Mouse (Mus musculus): Measurements from ENCODE around the gene Tbc1d16. TPM values are rescaled to one million over a fixed set of nuclear protein-coding genes. Genes with fewer than 3 reads are reported as not detected.
"Not testable (repeated sequence)": the region's sequence is repeated elsewhere in the genome, so short reads cannot be mapped to it uniquely, and the experiment has no call there.

Gene Tbc1d16
- total RNA-seq, 2 experiments from 2014 or later: 0.84 TPM; not detected in 1

GRCm38 (mm10) chr11:119127686-119128473 is 100.4 kb downstream of the Tbc1d16 start:
- ATAC-seq (replicated peaks; ENCODE audit: low FRiP score, poor library complexity, severe bottlenecking): no peak

DNA sequence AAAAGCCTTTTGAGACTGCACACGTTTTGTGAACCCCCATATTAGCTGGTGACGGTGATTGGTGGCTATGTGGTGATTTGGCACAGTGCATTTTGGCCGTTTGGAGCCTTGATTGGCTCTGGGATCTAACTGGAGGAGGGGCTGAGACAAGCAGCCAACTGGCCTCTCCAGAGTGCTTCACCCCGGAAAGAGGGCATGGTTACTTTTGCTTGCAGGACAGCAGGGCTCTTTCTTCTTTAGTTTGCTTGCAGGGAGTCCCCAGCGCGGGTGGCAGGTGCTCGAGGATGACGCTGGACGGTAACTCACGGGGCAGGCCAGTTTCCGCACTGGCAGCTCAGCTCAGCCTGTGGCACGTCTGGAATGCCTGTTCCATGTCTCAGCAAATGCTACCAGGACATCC is 101.2 kb downstream of the Tbc1d16 start:
- no peak for ATAC-seq (replicated peaks; ENCODE audit: low FRiP score, poor library complexity, severe bottlenecking)

- ATAC-seq (replicated peaks; ENCODE audit: low FRiP score, poor library complexity, severe bottlenecking): no peak
These were observed 102.1 kb downstream of the Tbc1d16 start for GRCm38 (mm10) chr11:119125929-119126861.

DNA sequence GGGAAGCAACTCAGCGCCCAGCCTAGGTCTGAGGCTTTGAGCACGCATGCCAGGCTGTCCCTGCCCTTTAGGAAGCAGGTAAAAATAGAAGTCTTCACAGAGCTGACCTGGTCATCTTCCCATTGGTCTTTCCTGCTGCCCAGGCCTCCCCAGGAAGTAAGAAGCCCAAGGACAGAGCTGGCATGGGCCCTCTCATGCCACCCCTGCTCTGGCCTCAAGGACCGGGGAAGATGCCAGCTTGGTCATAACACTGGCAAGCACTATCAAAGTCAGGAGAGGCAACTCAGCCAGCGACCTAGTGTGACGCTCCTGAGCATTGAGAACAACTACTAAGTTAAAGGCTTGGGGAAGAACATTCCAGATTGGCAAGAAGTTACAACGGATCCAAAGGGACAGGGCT is 103.8 kb downstream of the Tbc1d16 start:
- no peak for ATAC-seq (replicated peaks; ENCODE audit: low FRiP score, poor library complexity, severe bottlenecking)

DNA sequence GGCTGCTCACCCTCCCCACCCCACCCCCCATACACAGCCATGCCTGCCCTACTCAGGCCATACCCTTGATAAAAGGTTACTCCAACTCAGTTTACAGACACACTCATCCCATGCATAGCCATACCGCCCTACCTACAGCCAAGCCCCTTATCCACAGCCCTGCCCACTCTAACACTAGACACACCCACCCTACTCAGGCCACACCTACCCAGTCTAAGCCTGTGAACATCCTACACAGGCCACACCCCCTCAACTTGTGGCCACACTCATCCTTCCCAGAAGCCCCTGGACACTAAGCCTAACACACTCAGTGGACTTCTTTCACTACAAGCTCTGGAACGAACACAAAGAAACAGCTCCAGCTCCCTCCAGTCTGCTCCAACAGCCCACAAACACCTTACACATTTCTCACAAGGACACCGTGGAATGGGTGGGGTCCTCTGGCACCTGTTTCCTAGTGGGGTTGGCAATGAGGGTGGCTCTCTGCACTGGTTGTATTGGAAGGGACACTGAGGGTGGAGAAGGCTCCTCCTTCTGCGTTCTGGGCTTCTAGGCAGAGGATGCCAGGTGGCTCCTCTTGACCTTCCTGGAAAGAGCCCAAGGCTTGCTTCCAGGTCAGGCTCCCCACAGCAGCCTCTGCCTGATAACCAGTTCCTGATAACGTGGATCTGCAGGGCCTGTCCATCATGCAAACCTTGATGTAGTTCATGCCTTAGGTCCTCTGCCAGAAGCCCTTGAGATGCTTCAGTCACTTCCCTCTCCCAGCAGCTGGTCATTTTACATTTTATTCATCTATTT is 104.6 kb downstream of the Tbc1d16 start:
- no peak for ATAC-seq (replicated peaks; ENCODE audit: low FRiP score, poor library complexity, severe bottlenecking)

DNA sequence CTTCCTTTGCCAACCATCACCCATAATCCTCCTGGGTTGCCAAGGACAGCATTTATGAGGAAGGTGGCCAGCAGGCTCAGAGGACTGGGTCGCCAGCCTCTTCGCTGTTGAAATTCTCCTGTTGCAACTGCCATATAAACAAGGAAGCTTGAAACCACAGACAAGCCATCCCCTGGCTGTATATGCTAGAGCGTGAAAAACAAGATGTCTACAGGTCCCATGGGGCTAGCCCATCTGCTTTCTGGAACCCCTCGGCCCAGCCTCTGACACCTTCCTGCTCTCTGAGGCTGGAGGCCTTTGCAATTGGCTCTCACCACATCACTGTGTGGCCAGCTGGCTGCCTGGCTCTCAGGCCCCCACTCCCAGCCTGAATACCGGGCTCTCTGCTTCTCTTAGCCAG is 105.9 kb downstream of the Tbc1d16 start:
- no peak for ATAC-seq (replicated peaks; ENCODE audit: low FRiP score, poor library complexity, severe bottlenecking)

GRCm38 (mm10) chr11:119118905-119119304 is 109.4 kb downstream of the Tbc1d16 start:
- no peak for ATAC-seq (replicated peaks; ENCODE audit: low FRiP score, poor library complexity, severe bottlenecking)

DNA sequence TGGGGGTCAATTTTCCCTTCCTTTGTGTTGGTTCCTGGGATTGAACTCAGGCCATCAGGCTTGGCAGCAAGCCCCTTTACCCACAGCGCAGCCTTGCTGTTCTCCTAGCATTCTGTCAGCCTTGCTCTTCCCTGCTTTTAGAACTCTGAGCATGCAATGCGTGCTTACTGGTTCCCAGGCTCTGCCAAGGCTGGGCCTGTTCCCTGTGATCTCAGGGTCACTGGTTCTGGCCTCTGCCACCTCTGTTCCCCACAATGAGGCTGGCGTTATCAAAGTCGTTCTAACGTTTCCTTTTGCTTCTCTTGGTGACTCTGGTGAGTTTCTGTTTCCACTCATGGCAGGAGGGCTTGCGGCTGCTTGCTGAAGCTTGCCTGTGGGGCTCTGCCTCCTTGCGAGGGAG is 110.4 kb downstream of the Tbc1d16 start:
- no peak for ATAC-seq (replicated peaks; ENCODE audit: low FRiP score, poor library complexity, severe bottlenecking)

GRCm38 (mm10) chr11:119116992-119117391 is 111.3 kb downstream of the Tbc1d16 start:
- ATAC-seq (replicated peaks; ENCODE audit: low FRiP score, poor library complexity, severe bottlenecking): no peak

GRCm38 (mm10) chr11:119112721-119113120 is 115.6 kb downstream of the Tbc1d16 start:
- no peak for ATAC-seq (replicated peaks; ENCODE audit: low FRiP score, poor library complexity, severe bottlenecking)

DNA sequence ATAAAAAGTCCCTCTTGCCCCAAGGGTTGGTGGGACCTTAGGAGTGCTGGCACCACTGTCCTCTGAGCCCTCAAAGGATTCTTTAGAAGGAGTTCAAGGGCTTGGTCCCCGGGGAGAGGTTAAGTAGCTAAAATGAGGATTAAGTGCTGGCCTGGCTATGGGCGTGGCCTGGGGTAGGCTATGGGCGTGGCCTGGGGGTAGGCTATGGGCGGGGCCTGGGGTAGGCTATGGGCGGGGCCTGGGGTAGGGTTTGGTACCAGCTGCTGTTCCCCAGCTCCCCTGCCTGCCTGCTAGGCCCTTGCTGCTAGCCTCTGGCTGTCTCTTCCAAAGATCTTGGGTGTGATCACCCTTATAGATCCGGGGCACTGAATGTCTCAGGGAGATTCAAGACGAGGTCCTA is 117.0 kb downstream of the Tbc1d16 start:
- 0 out of 2 replicates have a peak, but pooled peaks have one; percentile 35 for ATAC-seq (replicated peaks; ENCODE audit: low FRiP score, poor library complexity, severe bottlenecking)

DNA sequence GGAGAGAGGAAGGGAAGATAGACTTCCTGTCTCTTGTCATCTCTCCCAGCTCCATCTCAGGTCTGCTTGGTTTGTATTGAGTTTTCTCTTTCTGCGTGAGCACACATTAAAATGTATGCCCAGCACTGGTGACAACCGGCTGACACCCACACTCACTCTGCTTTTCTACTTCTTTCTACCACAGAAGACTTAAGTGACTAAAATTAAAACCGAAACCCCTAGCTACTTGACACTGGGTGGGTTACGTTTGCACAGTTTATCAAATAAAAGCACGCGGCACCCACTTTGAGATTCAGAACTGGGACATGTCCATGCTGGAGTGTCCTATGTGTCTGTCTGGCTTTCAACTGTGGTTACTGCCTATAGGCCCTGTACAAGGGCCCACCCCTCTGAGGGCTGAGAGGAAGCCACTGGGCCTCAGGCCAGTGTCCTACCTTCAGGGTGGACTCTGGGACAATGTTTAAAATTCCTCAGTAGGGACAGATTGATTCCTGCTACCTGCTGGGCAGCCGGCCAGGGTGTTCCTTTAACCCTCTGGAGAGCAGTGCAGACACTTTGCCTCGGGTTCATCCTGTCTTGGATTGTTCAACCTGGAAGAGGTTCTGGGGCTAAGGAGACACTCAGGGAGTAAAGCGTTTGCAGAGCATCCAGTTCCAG is 118.8 kb downstream of the Tbc1d16 start:
- no peak for ATAC-seq (replicated peaks; ENCODE audit: low FRiP score, poor library complexity, severe bottlenecking)

GRCm38 (mm10) chr11:119108573-119109263 is 119.6 kb downstream of the Tbc1d16 start:
- ATAC-seq (replicated peaks; ENCODE audit: low FRiP score, poor library complexity, severe bottlenecking): no peak

GRCm38 (mm10) chr11:119106289-119106688 is 122.0 kb downstream of the Tbc1d16 start:
- no peak for ATAC-seq (replicated peaks; ENCODE audit: low FRiP score, poor library complexity, severe bottlenecking)

GRCm38 (mm10) chr11:119105748-119106147 is 122.6 kb downstream of the Tbc1d16 start:
- no peak for ATAC-seq (replicated peaks; ENCODE audit: low FRiP score, poor library complexity, severe bottlenecking)

- ATAC-seq (replicated peaks; ENCODE audit: low FRiP score, poor library complexity, severe bottlenecking): no peak
These were observed 123.2 kb downstream of the Tbc1d16 start for GRCm38 (mm10) chr11:119105071-119105609.

GRCm38 (mm10) chr11:119103991-119104390 is 124.3 kb downstream of the Tbc1d16 start:
- no peak for ATAC-seq (replicated peaks; ENCODE audit: low FRiP score, poor library complexity, severe bottlenecking)

- ATAC-seq (replicated peaks; ENCODE audit: low FRiP score, poor library complexity, severe bottlenecking): not testable (repeated sequence)
These were observed 127.9 kb downstream of the Tbc1d16 start for GRCm38 (mm10) chr11:119100355-119100754.

GRCm38 (mm10) chr11:119098202-119098601 is 130.1 kb downstream of the Tbc1d16 start:
- no peak for ATAC-seq (replicated peaks; ENCODE audit: low FRiP score, poor library complexity, severe bottlenecking)
